Mouse (Mus musculus) lung, embryonic 15.5 days (tissue): ENCODE results near the gene P2rx5. TPM values are rescaled to one million over a fixed set of nuclear protein-coding genes. Genes with fewer than 3 reads are reported as not detected.

Experiments
- ATAC-seq: fragments of 200-750 bp; cut with Nextera tagmentation; 2 replicates; pipeline ENCODE4 v1.8.0; 2017; ENCODE audit warnings: moderate number of reproducible peaks, borderline replicate concordance; ENCODE audit not compliant: low FRiP score, low TSS enrichment; ENCODE audit errors: extremely low read depth
- H3K27ac ChIP-seq: fragments of 300-500 bp; sonication (generic); 2 replicates; pipeline ENCODE4 v1.5.1; 2015; ENCODE audit warnings: moderate library complexity, mild to moderate bottlenecking, inconsistent platforms
- H3K27me3 ChIP-seq: fragments of 300-500 bp; sonication (generic); 2 replicates; pipeline ENCODE4 v1.6.1; 2015; ENCODE audit warnings: inconsistent platforms
- H3K36me3 ChIP-seq: fragments of 300-500 bp; sonication (generic); 2 replicates; pipeline ENCODE4 v1.6.1; 2015; ENCODE audit warnings: inconsistent platforms
- H3K4me1 ChIP-seq: fragments of 300-500 bp; sonication (generic); 2 replicates; pipeline ENCODE4 v1.6.1; 2015; ENCODE audit warnings: inconsistent platforms
- H3K4me2 ChIP-seq: fragments of 300-500 bp; sonication (generic); 2 replicates; pipeline ENCODE4 v1.6.1; 2015; ENCODE audit warnings: inconsistent platforms, mild to moderate bottlenecking, moderate library complexity
- H3K4me3 ChIP-seq: fragments of 300-500 bp; sonication (generic); 2 replicates; pipeline ENCODE4 v1.5.1; 2015; ENCODE audit warnings: mild to moderate bottlenecking, inconsistent platforms
- H3K9ac ChIP-seq: fragments of 300-500 bp; sonication (generic); 2 replicates; pipeline ENCODE4 v1.6.1; 2015; ENCODE audit warnings: inconsistent platforms
- H3K9me3 ChIP-seq: fragments of 300-500 bp; sonication (generic); 2 replicates; pipeline ENCODE4 v1.6.1; 2016; ENCODE audit warnings: inconsistent platforms
- WGBS: fragments of 180-500 bp; shearing (Covaris S2); methylation state at CpG from one replicate; pipeline ENCODE4 v1.1.7; 2015; 5-methylcytosine and 5-hydroxymethylcytosine counted together
- polyA plus RNA-seq: library from polyadenylated mRNA; unstranded; fragments of >200 nt; fragmentation: Nextera tagmentation; extraction: Ambion mirVana; gene quantifications from 2 replicates; pipeline ENCODE4 v1.2.1, GENCODE M21; 2015

P2rx5 gene
- polyA plus RNA-seq, 1 experiment from 2014 or later = 0.21 TPM

GRCm38 (mm10) chr11:73146026-73146974 lies 13.9 kb upstream of the P2rx5 start:
- WGBS = 49% methylated on average over 11 of the region's 11 CpGs
- no peaks in the 10 kb centered on the region for H3K9me3 ChIP-seq
- no peaks in the 10 kb centered on the region for H3K36me3 ChIP-seq
- H3K27me3 ChIP-seq = no peaks in the 10 kb centered on the region
- no peak overlapping the region for H3K27ac ChIP-seq
- H3K9ac ChIP-seq = no peak overlapping the region
- H3K4me3 ChIP-seq = no peak overlapping the region
- no peaks in the 10 kb centered on the region for H3K4me1 ChIP-seq
- no peak overlapping the region for H3K4me2 ChIP-seq
- no peak for ATAC-seq

GRCm38 (mm10) chr11:73146975-73147365 lies 13.3 kb upstream of the P2rx5 start:
- H3K9me3 ChIP-seq = no peaks in the 10 kb centered on the region
- H3K4me1 ChIP-seq = no peaks in the 10 kb centered on the region
- H3K4me2 ChIP-seq = no peak overlapping the region
- no peak overlapping the region for H3K4me3 ChIP-seq
- no peaks in the 10 kb centered on the region for H3K27me3 ChIP-seq
- ATAC-seq = no peak
- H3K27ac ChIP-seq = no peak overlapping the region
- 40% methylated on average over 7 of the region's 7 CpGs for WGBS
- H3K9ac ChIP-seq = no peak overlapping the region
- no peaks in the 10 kb centered on the region for H3K36me3 ChIP-seq

DNA sequence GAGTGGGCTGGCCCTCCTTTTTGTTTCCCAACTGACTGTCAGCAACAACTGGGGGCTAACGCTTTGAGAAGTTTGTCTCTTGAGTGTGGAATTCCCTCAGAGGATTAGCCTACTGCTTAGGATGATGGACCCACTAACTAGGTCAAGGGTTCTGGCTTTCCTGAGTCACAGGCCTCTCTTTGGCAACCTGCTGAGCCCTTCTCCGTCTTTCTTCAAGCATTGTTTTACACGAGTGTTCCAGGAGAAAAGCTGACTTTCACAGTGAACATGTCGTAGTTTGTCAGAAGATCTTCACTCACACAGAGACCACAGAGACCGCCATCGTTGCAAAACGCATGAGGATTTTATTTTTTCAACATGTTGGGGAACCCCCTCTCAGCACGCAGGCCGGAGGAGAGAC lies 12.0 kb upstream of the P2rx5 start:
- Histone ChIP-seq H3K9me3 (no peaks in the 10 kb centered on the region), H3K36me3 (no peaks in the 10 kb centered on the region), H3K27ac (no peak overlapping the region), H3K9ac (no peak overlapping the region), H3K4me1 (no peaks in the 10 kb centered on the region), H3K4me2 (no peak overlapping the region), H3K4me3 (no peak overlapping the region), H3K27me3 (no peaks in the 10 kb centered on the region)
- no peak for ATAC-seq
- WGBS = 83% methylated on average over 9 of the region's 9 CpGs

DNA sequence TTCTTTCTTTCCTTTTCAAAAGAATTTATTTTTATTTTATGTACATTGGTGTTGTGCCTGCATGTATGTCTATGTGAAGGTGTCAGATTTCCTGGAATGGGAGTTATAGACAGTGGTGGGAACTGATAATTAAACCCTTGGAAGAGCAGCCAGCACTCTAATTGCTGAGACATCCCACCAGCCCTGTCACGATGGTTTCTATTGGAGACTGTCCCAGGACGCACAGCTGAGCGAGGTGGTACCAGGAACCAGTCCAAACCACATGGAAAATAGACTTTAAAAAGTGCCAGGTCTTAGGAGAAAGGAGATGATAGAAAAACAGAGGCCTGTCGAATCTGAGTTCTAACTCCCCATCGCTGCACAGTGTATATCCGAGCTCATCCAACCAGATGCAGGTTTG lies 5.2 kb upstream of the P2rx5 start:
- peaks cover 20% of the 10 kb centered on the region for H3K27me3 ChIP-seq
- no peak for ATAC-seq

GRCm38 (mm10) chr11:73160811-73161200 lies 585 bp downstream of the P2rx5 start:
- no peaks in the 10 kb centered on the region for H3K9me3 ChIP-seq
- peak overlapping the region; percentile 40; the same call in 1 of the 2 replicates for H3K9ac ChIP-seq
- H3K27ac ChIP-seq = no peak overlapping the region
- peak overlapping the region; percentile 86 for H3K4me2 ChIP-seq
- no peaks in the 10 kb centered on the region for H3K36me3 ChIP-seq
- 21% methylated on average over 6 of the region's 6 CpGs for WGBS
- H3K27me3 ChIP-seq = peaks cover 37% of the 10 kb centered on the region
- peaks cover 4% of the 10 kb centered on the region; the same call in 1 of the 2 replicates for H3K4me1 ChIP-seq
- no peak for ATAC-seq
- peak overlapping the region; percentile 37 for H3K4me3 ChIP-seq

More for the DNA sequence above, 5.2 kb upstream of the P2rx5 start:
- no peak overlapping the region for H3K27ac ChIP-seq
- H3K36me3 ChIP-seq = no peaks in the 10 kb centered on the region
- peaks cover 2% of the 10 kb centered on the region; the same call in 1 of the 2 replicates for H3K4me1 ChIP-seq
- no peak overlapping the region for H3K4me2 ChIP-seq
- H3K4me3 ChIP-seq = no peak overlapping the region
- 71% methylated on average over 6 of the region's 6 CpGs for WGBS
- H3K9ac ChIP-seq = no peak overlapping the region
- no peaks in the 10 kb centered on the region for H3K9me3 ChIP-seq

- Histone ChIP-seq H3K27ac (no peak overlapping the region), H3K9me3 (no peaks in the 10 kb centered on the region), H3K4me1 (peaks cover 8% of the 10 kb centered on the region; the same call in 1 of the 2 replicates), H3K9ac (no peak overlapping the region), H3K36me3 (no peaks in the 10 kb centered on the region), H3K27me3 (peaks cover 37% of the 10 kb centered on the region), H3K4me3 (no peak overlapping the region), H3K4me2 (no peak overlapping the region)
- WGBS = 84% methylated on average over 4 of the region's 4 CpGs
- ATAC-seq = no peak
Measured at GRCm38 (mm10) chr11:73161616-73162015, 1.4 kb downstream of the P2rx5 start.

DNA sequence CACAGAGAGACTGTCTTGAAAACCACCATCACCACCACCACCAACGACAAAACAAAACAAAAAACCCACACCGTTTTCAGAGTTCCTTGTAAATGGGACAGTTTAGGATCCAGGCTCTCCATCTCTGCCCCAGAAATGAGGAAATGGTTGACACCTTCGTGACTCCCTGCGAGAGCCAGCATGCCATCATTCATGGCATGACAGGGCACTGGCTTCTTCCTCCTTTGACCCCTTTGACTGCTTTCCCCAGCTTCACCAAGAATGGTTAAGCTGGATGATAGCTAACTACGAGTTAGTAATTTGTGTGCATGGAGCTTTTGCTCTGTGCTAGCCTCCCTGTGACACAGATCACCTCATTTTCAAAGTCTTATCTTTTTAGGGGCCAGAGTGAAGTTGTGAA lies 2.1 kb downstream of the P2rx5 start:
- ATAC-seq = no peak
- 48% methylated on average over 5 of the region's 5 CpGs for WGBS
- Histone ChIP-seq H3K36me3 (no peaks in the 10 kb centered on the region), H3K4me2 (no peak overlapping the region), H3K27ac (no peak overlapping the region), H3K27me3 (peaks cover 37% of the 10 kb centered on the region), H3K9ac (no peak overlapping the region), H3K9me3 (no peaks in the 10 kb centered on the region), H3K4me1 (peaks cover 9% of the 10 kb centered on the region; the same call in 1 of the 2 replicates), H3K4me3 (no peak overlapping the region)

DNA sequence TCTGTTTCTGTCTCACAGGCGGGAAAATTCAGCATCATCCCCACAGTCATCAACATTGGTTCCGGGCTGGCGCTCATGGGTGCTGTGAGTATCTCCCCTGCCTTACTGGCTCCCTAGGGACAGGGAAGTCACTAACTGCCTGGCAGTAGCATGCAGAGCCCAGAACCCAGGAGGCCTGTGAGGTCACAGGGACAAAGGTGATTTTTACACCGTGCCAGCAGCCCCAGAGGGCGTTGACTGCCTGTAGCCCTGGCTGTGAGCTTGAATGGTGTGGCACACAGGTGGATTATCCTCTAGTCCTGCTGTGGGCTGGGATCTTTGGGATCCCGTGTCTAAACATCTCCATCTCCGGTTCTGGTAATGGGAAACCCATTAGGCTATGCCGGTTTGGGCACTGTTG lies 7.8 kb downstream of the P2rx5 start:
- H3K36me3 ChIP-seq = no peaks in the 10 kb centered on the region
- H3K4me2 ChIP-seq = no peak overlapping the region
- H3K4me3 ChIP-seq = no peak overlapping the region
- peaks cover 28% of the 10 kb centered on the region for H3K4me1 ChIP-seq
- 80% methylated on average over 8 of the region's 8 CpGs for WGBS
- H3K9ac ChIP-seq = no peak overlapping the region
- no peaks in the 10 kb centered on the region for H3K9me3 ChIP-seq
- H3K27me3 ChIP-seq = no peaks in the 10 kb centered on the region
- ATAC-seq = no peak
- no peak overlapping the region for H3K27ac ChIP-seq

GRCm38 (mm10) chr11:73168576-73168975 lies 8.4 kb downstream of the P2rx5 start:
- Histone ChIP-seq H3K9ac (no peak overlapping the region), H3K4me2 (no peak overlapping the region), H3K9me3 (no peaks in the 10 kb centered on the region), H3K27me3 (no peaks in the 10 kb centered on the region), H3K27ac (no peak overlapping the region), H3K4me3 (no peak overlapping the region), H3K4me1 (peaks cover 31% of the 10 kb centered on the region), H3K36me3 (no peaks in the 10 kb centered on the region; the same call in 1 of the 2 replicates)
- 77% methylated on average over 6 of the region's 6 CpGs for WGBS
- no peak for ATAC-seq

GRCm38 (mm10) chr11:73169231-73169630 lies 9.0 kb downstream of the P2rx5 start:
- no peaks in the 10 kb centered on the region for H3K9me3 ChIP-seq
- H3K27me3 ChIP-seq = no peaks in the 10 kb centered on the region
- H3K4me2 ChIP-seq = no peak overlapping the region
- peaks cover 31% of the 10 kb centered on the region for H3K4me1 ChIP-seq
- H3K4me3 ChIP-seq = no peak overlapping the region
- H3K36me3 ChIP-seq = peaks cover 2% of the 10 kb centered on the region; the same call in 1 of the 2 replicates
- no peak overlapping the region for H3K9ac ChIP-seq
- 35% methylated on average over 4 of the region's 4 CpGs for WGBS
- ATAC-seq = no peak
- H3K27ac ChIP-seq = no peak overlapping the region

DNA sequence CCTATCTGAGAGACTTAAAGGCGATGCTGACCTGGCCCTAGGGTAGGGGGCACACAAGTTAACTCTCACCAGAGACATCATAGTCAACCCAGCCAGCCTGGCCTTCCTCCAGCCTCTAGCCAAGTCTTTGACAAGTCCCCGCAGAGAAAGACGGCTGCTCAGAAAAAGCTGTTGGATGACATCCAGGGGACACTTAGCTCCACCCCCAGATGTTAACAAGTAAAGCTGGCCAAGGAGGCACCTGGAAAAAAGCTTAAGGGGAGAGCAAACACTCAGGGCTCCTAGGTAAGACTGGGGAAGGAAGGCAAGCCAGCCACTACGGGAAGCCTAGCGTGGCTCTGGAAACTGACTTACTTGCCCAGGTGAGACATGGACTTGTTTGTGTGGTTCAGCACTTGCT lies 12.0 kb downstream of the P2rx5 start:
- no peak overlapping the region for H3K4me3 ChIP-seq
- peak overlapping the region; percentile 9; the same call in 1 of the 2 replicates for H3K4me2 ChIP-seq

DNA sequence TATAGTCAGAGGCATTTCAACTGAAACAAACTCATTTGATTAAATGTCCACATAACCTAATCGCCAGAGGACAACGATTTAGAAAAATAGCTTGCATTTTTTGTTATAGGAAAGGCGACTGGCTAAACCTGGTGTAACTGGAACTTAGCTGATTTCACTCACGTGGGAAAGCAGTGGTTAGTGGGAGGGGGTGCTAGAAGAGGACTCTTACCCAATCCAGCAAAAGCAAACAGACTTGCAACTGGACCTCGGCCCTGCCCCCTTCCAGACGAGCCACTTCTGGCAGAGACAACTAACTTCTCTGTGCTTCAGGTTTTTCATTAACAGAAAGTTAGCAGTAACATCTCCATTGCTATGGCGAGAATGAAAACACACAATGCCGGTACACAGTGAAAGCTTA lies 15.4 kb downstream of the P2rx5 start:
- Histone ChIP-seq H3K27me3 (no peaks in the 10 kb centered on the region), H3K9ac (peak overlapping the region; percentile 94), H3K4me2 (peak overlapping the region; percentile 58), H3K4me1 (peaks cover 54% of the 10 kb centered on the region), H3K36me3 (peaks cover 9% of the 10 kb centered on the region), H3K4me3 (peak overlapping the region; percentile 93), H3K27ac (peak overlapping the region; percentile 90), H3K9me3 (no peaks in the 10 kb centered on the region)
- WGBS = 24% methylated on average over 8 of the region's 8 CpGs
- no peak for ATAC-seq

More for the DNA sequence above, 12.0 kb downstream of the P2rx5 start:
- Histone ChIP-seq H3K4me1 (peaks cover 43% of the 10 kb centered on the region), H3K27me3 (no peaks in the 10 kb centered on the region), H3K27ac (peak overlapping the region; percentile 65), H3K9me3 (no peaks in the 10 kb centered on the region), H3K9ac (no peak overlapping the region), H3K36me3 (peaks cover 5% of the 10 kb centered on the region)
- 26% methylated on average over 5 of the region's 5 CpGs for whole genome bisulfite sequencing
- no peak for ATAC-seq
